ENCODE assay signal across 9 mouse cellular contexts in the genomic region with DNA sequence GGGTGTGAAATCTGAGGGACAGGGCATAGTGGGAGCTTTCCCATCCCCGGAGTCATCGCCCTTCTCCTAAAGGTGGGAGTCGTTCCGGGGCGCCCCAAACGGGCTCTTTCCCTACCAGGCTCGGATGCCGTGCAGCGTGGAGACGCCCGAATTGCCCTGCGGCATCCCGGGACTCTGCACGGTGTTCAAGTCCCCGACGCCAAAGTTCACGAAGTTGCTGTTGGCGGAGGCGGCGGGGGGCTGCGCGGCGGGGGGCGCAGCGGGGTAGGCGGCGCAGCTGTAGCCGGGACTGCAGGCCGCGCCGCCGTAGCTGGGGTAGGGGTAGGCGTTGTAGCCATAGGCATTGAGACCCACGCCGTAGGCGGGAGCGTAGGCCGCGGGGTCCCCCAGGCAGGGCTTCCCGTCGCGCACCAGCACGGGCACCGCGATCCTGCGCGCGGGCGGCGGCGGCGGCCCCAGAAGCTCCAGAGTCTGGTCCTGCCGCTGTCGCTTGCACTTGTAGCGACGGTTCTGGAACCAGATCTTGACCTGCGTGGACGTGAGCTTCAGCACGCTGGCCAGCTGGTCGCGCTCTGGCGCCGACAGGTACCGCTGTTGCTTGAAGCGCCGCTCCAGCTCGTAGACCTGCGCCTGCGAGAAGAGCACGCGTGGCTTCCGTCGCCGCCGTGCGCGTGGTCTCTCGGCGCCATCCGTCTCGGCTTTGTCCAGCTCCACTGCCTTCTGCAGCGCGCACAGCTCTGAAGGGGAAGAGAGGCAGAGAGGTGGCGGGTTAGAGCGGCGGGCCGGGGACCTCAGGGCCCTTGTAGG. TPM values are rescaled to one million over a fixed set of nuclear protein-coding genes. Genes with fewer than 3 reads are reported as not detected.
DNase-seq lines count a peak whose midpoint lies in the region; ATAC-seq lines count a peak whose summit lies in the region.
"Had no signal": no experiment of that assay in that cellular context is flagged by ENCODE, and none has a peak within 500 bp of the region (broad histone marks: within the 10 kb centered on the region; RNA-seq: fewer than 3 reads in every experiment).

No protein-coding gene starts in this region.

- peak overlapping the region; percentile 97 for H3K27ac ChIP-seq in heart, embryonic 10.5 days
- no peak overlapping the region for H3K27ac ChIP-seq in hindbrain, embryonic 10.5 days
- no peak overlapping the region for H3K27ac ChIP-seq in midbrain, embryonic 12.5 days (replicated peaks)

- ATAC-seq in midbrain, embryonic 12.5 days (ENCODE audit: low FRiP score, low read depth) = no peak

- no peak overlapping the region for H3K9ac ChIP-seq in midbrain, embryonic 12.5 days (replicated peaks)

- peak overlapping the region; percentile 80 for H3K4me3 ChIP-seq in heart, embryonic 10.5 days
- peak overlapping the region; percentile 18 for H3K4me3 ChIP-seq in hindbrain, embryonic 10.5 days
- H3K4me3 ChIP-seq in midbrain, embryonic 12.5 days = peak overlapping the region; percentile 9; the same call in 1 of the 2 replicates

- H3K36me3 ChIP-seq in heart, embryonic 10.5 days = peaks cover 59% of the 10 kb centered on the region
- no peaks in the 10 kb centered on the region for H3K36me3 ChIP-seq in hindbrain, embryonic 10.5 days
- no peaks in the 10 kb centered on the region for H3K36me3 ChIP-seq in midbrain, embryonic 12.5 days

- peaks cover 36% of the 10 kb centered on the region for H3K4me1 ChIP-seq in heart, embryonic 10.5 days
- H3K4me1 ChIP-seq in hindbrain, embryonic 10.5 days (replicated peaks) = peaks cover 20% of the 10 kb centered on the region
- no peaks in the 10 kb centered on the region for H3K4me1 ChIP-seq in midbrain, embryonic 12.5 days

- WGBS in heart, embryonic 10.5 days = 1% methylated on average over 87 of the region's 87 CpGs
- WGBS in hindbrain, embryonic 10.5 days = under 1% methylated on average over 87 of the region's 87 CpGs
- under 1% methylated on average over 67 of the region's 87 CpGs for WGBS in midbrain, embryonic 12.5 days

- H3K4me2 ChIP-seq in midbrain, embryonic 12.5 days (replicated peaks) = no peak overlapping the region

- H3K27me3 ChIP-seq in heart, embryonic 10.5 days (ENCODE audit: insufficient read depth, poor library complexity, severe bottlenecking) = peaks cover 98% of the 10 kb centered on the region
- H3K27me3 ChIP-seq in hindbrain, embryonic 10.5 days (ENCODE audit: insufficient read depth, poor library complexity, severe bottlenecking) = peaks cover 100% of the 10 kb centered on the region
- H3K27me3 ChIP-seq in midbrain, embryonic 12.5 days = peaks cover 100% of the 10 kb centered on the region

- DNase-seq in heart, embryonic 10.5 days (ENCODE audit: low spot score) = peak; percentile 74
- DNase-seq in heart, adult 18-20 months = no peak
- DNase-seq in embryo, embryonic 9.5 days (ENCODE audit: extremely low spot score) = peak; percentile 47
- no peak for DNase-seq in hindbrain, embryonic 10.5 days (ENCODE audit: low spot score)
- DNase-seq in frontal cortex, postnatal 36 days (ENCODE audit: low spot score in 2 of 2) = no peak
- DNase-seq in kidney, postnatal 14 days = no peak
- no peak for DNase-seq in natural killer cell, adult 2 months (ENCODE audit: low spot score in 2 of 2)

- H3K9me3 ChIP-seq in heart, embryonic 10.5 days = no peaks in the 10 kb centered on the region
- H3K9me3 ChIP-seq in hindbrain, embryonic 10.5 days = no peaks in the 10 kb centered on the region
- no peaks in the 10 kb centered on the region for H3K9me3 ChIP-seq in midbrain, embryonic 12.5 days

RNA-seq across cellular contexts. Expression of a gene that starts 5.7 kb away (rescaled TPM):
- 146 and 189 TPM in 2 replicates for polyA plus RNA-seq in heart, embryonic 10.5 days (2016; fragmentation: Nextera tagmentation; extraction: Ambion mirVana)
- total RNA-seq in heart, adult 18-20 months (2021) = 10 to 100 TPM; 75.6 to 79.8 TPM
- polyA plus RNA-seq in hindbrain, embryonic 10.5 days (2016; fragmentation: Nextera tagmentation; extraction: Ambion mirVana) = 0.21 TPM in 1 of 2 replicates, not detected in the other
- polyA plus RNA-seq in midbrain, embryonic 12.5 days (2016; fragmentation: Nextera tagmentation; extraction: Ambion mirVana) = not detected in 2 replicates
- polyA plus RNA-seq: neural tube, embryonic 11.5 days had no signal

RNA-seq across cellular contexts. Expression of a gene that starts 58.2 kb away (rescaled TPM):
- polyA plus RNA-seq in heart, embryonic 10.5 days (2016; fragmentation: Nextera tagmentation; extraction: Ambion mirVana) = 51.1 and 51.6 TPM in 2 replicates
- 10 to 100 TPM; 28.5 to 30.0 TPM for total RNA-seq in heart, adult 18-20 months (2021)
- polyA plus RNA-seq in hindbrain, embryonic 10.5 days (2016; fragmentation: Nextera tagmentation; extraction: Ambion mirVana) = 48.4 and 54.3 TPM in 2 replicates
- 44.7 and 53.6 TPM in 2 replicates for polyA plus RNA-seq in midbrain, embryonic 12.5 days (2016; fragmentation: Nextera tagmentation; extraction: Ambion mirVana)

Comparison
In these comparisons a context has a peak if more than half of its experiments do, and no peak if none do; other contexts are left out.
1. DNase-seq: peak in heart, embryonic 10.5 days (single experiment) and embryo, embryonic 9.5 days (single experiment); none in heart, adult 18-20 months (0 of 2), hindbrain, embryonic 10.5 days (single experiment), frontal cortex, postnatal 36 days (0 of 2), kidney, postnatal 14 days (single experiment) and natural killer cell, adult 2 months (0 of 2).
2. H3K4me3 ChIP-seq: peak in every context shown above with its lines; median percentile 80 in heart, embryonic 10.5 days; 18 in hindbrain, embryonic 10.5 days; 9 in midbrain, embryonic 12.5 days.
3. RNA of a gene that starts 5.7 kb away (polyA plus RNA-seq): 146 to 189 TPM in heart, embryonic 10.5 days; not detected in midbrain, embryonic 12.5 days and 0.21 TPM in hindbrain, embryonic 10.5 days; every median in the first group is over 100 times any median in the second.